Mouse (Mus musculus): ENCODE data around the gene Gpr183.
A peak's percentile ranks its signal among the peaks of the same experiment; 100 is the strongest.

Gpr183 gene

DNA sequence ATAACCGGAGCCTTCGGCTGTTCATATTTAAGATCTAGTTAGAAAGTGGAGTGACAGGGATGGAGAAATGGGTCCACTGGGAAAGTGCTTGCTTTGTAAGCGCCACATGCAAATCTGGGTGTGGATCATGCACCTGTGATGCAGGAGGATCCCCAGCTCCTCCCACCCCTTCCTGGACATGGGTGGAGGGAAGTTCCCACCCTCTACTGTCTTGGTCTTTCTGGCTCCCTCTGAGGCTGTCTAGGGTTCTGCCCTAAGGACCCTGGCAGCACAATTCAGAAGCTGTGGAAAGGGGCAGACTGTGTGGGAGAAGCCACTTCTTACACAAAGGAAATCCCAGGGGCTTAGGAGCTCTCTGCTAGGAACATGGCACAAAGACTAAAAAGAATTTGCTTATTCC is 33.4 kb downstream of the Gpr183 start:
- no peak for DNase-seq (ENCODE audit: low read depth, low spot score)

DNA sequence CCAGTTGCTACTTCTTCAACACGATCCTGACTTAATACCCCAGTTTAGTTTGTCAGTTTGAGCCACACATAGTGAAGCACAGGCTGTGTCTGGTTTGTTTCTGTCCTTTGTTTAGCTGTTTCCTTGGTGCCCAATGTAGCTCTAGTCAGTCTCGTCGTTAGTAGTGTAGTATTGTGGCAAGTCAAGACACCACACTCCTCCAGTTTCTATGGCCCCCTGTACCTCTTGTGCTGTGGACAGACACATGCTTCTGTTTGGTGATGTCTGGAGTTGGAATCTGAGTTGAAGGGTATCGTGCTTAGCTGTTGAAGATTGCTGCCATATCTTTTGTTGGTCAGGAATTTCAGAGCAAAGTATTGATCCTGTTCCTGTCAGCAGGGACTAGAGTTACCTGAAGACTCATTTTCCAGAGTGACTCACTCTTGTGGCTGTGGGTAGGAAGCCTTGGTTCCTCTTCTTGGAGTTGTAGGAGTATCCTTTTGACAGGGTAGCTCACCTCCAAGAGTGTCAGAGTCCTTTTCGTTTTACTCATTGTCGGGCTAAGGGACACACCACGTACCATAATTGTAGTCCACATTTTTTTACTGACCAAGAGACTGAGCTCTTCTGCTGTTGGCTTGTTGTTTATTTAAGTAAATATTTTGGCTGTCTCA is 34.1 kb downstream of the Gpr183 start:
- DNase-seq (ENCODE audit: low read depth, low spot score) = no peak

DNA sequence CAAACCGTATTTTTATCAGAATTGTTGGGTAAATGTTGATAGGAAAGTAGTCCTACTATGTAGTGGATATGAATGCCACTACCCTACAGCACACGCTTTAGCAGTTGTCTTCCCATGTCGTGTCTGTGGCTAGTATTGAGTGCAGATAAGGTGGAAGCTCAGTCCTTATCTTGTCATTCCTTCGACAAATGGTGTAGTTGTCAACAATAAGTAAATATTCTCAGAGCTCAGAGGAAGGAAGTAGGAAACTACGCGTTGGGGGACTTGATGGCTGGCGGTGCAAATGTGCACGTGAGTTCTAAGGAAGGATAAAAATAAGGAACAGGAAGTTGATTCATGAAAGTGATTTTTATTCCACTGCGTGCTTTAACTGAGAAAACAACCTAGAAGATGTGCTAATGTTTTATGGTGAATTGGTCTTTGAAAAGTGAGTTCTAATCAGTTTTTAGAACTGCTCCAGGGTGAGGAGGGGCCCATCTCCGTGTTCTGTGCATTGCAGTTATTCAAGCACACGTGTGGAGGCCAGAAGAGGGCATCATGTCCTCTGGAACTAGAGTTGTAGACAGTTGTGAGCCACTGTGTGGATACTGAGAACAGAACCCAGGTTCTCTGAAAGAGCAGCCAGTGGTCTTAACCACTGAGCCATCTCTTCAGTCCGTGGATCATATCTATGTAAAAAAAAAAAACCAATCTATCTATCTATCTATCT is 35.6 kb downstream of the Gpr183 start:
- peak; percentile 51 for DNase-seq (ENCODE audit: low read depth, low spot score)

DNA sequence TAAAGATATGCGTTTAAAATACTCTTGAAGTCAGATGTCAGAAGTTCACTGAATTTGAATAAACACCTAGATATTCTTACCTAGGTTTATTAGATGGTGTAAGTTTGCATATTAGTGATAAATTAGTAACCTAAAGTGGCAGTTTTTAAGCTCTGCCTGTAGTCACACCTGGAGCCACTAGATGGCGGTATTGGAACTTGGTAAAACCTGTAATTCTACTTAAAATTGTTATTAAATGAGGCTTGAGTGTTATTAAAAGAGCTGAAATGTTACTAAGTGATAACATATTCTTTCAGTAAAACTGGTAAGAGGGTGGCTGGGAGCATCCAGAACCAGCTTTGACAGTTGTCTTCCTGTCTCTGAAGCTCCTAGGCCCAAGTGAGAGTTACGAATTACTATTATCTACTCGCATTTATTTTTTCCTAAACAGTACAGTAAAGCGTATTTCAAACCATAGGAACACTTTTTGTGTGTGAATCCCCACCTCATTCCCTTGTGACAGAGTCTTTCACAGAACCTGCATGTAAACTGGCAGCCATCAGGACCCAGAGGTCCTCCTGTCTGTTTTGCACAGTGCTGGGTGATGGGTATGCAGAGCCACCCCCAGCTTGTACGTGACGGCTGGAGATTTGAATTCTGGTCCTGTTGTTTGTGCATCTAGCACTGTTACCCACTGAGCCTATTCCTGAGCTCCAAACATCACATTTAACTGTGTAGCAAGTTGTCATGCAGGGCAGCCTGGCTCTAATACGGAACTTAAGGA is 36.4 kb downstream of the Gpr183 start:
- peak; percentile 47 for DNase-seq (ENCODE audit: low read depth, low spot score)

GRCm38 (mm10) chr14:121927451-121927850 is 37.5 kb downstream of the Gpr183 start:
- no peak for DNase-seq (ENCODE audit: low read depth, low spot score)

GRCm38 (mm10) chr14:121926901-121927300 is 38.1 kb downstream of the Gpr183 start:
- no peak for DNase-seq (ENCODE audit: low read depth, low spot score)

- DNase-seq (ENCODE audit: low read depth, low spot score) = no peak
Measured at GRCm38 (mm10) chr14:121924876-121925275, 40.1 kb downstream of the Gpr183 start.

GRCm38 (mm10) chr14:121922731-121923130 is 42.3 kb downstream of the Gpr183 start:
- no peak for DNase-seq (ENCODE audit: low read depth, low spot score)

DNA sequence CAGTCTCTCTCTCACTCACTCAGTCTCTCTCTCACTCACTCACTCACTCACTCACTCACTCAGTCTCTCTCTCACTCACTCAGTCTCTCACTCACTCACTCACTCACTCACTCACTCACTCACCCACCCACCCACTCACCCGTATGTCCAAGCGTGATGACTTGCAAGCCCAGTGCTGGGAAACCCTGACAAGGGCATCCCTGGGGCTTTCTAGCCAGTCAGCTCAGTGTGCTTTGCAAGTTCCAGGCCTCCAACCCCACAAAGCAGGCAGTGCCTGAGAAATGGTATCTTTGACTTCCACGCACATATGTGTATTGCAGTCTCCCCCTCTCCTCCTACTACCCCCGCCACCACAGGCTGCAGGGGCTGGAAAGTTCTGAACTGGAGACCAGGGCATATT is 43.0 kb downstream of the Gpr183 start:
- no peak for DNase-seq (ENCODE audit: low read depth, low spot score)

DNA sequence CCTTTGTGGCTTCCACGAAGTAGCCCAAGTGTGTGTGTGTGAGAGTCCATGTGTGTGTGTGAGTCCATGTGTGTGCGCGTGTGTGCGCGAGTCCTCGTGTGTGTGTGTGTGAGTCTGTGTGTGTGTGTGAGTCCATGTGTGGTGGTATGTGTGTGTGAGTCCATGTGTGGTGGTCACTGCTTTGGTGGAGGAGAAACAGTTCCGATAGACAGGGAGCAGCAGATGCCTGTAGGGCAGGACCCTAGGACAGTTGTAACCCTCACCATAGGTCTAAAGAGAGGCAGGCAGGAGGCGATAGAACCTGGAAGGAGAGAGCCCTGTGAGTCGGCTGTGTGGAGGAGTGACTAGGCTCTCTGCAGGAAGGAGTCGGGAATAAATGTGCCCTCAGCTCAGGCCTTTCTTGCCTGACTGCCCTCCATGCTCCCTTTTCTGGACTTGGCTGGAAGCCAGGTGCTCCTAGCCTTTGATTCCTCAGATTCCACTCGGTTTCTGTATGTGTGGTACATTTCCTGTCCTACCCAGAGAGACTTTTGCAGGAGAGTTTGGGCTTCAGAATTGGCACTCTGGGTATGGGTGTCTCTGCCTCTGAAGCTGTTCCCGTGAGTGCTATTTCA is 44.4 kb downstream of the Gpr183 start:
- no peak for DNase-seq (ENCODE audit: low read depth, low spot score)

- no peak for DNase-seq (ENCODE audit: low read depth, low spot score)
Measured at GRCm38 (mm10) chr14:121919752-121920151, 45.2 kb downstream of the Gpr183 start.

DNA sequence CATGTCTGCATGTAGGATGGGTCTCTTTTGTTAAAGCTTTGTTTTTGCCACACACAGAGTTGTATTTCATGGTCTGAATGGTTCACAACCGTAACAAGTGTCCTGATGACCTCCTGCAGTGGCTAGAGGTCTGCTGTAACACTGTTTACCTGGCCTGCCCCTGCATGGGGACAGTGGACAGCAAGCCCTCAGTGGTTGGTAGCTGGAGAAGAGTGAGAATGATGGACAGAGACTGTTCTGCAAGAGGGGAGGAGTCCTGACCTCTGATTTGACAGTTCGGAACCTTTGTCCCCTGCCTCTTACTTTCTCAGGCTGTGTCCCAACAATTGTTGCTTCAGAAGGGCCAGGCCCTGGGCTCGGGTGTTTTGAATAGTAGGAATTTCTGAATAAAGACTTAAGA is 46.7 kb downstream of the Gpr183 start:
- DNase-seq (ENCODE audit: low read depth, low spot score) = no peak

DNA sequence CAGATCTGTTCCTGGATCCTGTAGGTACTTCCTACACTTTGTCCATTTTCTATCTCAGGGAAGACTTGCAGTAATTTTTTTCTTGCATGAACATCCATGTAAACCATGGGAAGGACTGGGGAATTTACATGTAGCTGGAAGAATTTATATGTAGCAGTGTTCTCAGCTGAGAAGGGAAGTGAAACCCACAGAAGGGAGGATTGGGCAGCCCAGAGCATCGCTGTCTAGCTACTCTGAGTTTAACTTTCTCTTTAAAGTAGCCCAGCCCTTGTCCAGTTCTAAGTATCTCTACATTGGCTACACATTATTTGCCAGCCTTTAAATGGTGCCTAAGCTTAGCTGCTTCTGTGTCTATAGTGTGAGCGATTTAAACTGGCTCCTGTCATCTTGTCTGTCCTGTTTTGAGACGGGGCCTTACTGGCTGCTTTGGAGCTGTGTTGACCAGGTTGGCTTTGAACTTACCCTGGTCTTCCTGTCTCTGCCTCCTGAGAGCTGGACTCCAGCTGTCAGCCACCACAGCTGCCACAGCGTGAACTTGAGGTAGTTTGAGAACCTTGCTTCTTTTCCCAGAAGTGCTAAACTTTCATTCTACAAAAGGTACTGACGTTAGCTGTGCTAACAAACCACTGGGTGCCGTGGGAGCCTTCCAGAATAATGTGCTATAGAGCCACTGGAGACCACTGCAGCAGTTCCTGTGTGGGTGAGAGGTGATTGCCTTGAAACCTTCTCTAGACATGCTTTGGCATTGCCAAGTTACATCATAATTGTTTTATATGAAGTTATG is 48.5 kb downstream of the Gpr183 start:
- no peak for DNase-seq (ENCODE audit: low read depth, low spot score)

DNA sequence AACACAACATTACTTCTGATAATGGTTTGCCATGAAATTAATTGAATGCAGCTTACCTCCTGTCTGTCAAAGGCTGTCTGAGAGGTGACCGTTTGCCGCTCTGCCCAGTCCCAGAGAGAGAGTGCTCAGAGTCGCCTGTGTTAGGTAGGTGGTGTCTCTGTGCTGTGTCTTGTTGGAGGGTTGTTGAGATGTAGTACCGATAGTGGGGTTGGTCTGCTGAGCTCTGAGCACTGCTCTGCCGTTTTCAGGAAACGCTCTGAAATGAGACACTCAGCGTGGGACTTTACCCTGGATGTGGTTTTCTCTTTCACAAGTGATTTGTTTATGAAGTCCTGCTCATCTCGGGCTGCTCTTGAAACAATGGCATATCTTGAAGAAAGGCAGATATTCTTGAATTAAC is 49.4 kb downstream of the Gpr183 start, which contains the start of gene Gpr18:
Gene Gpr18, minus strand, starts transcription at position 161 of the 400 bp plus-strand sequence.
- no peak for DNase-seq (ENCODE audit: low read depth, low spot score)

DNA sequence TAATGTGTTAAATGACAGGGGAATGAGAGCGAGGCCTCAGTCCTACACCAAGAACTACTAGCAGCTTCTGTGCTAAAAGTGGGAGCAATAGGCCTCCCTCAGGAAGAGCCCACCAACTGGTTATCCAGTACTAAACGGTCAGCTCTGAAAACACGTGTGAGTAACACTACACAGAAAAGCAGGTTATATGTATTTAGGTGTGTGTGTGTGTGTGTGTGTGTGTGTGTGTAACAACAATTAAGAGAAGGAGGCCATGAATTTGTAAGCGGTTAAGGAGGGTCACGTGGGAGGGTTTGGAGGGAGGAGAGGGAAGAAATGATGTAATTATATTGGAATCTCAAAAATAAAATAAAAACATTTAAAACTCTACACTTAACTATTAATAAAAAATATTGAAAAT is 49.9 kb downstream of the Gpr183 start:
- no peak for DNase-seq (ENCODE audit: low read depth, low spot score)

DNA sequence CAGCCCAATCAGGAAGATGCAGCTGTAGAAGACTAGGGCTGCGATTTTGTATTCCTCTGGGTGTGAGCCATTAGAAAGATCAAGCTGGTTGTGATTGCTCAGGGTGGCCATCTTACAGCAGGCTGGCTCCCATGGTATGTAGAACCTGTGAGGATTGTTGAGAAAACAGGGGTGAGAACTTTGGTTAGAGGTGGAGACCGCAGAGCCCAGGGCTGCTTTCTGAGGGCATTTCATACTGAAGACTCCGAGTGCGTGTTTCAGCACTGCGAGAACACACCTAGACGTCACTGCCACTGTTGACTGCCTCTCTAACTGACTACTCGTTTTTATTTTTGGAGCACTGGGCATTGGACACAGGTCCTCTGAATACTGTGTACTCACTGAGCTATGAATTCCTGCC is 52.5 kb downstream of the Gpr183 start:
- DNase-seq (ENCODE audit: low read depth, low spot score) = no peak

GRCm38 (mm10) chr14:121909868-121910267 is 55.1 kb downstream of the Gpr183 start:
- DNase-seq (ENCODE audit: low read depth, low spot score) = no peak

- DNase-seq (ENCODE audit: low read depth, low spot score) = no peak
Measured at GRCm38 (mm10) chr14:121906992-121907681, 57.9 kb downstream of the Gpr183 start.

DNA sequence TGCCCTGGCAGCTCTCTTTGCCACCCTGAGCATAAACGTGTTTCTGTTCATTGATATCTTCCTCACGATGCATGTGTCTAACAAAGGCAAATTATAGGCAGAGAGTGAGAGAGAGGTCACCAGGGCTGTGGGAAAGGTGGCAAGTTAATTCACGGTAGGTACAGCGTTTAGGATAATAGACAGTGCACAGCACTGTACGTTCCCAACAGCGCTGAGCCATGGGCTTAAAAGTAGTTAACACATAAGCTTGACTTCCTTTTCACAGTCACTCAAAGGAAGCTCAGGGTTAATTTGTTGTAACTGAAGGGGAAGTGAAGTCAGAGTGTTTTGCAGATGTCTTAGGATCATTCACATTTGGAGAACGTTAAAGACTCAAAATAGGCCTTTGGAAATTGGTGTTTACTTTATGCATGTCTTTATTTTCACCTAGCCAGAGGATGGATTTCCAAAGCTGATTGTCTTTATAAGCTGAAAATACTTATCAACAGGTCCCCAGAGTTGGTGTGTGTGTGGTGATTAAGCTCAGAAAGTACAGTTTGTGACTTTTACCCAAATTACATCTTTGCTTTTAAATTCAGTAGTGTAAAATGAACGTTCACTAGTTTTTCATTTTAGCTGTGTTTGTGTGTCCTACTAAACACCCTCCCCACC is 58.5 kb downstream of the Gpr183 start:
- no peak for DNase-seq (ENCODE audit: low read depth, low spot score)

GRCm38 (mm10) chr14:121904754-121905153 is 60.2 kb downstream of the Gpr183 start:
- no peak for DNase-seq (ENCODE audit: low read depth, low spot score)

Measured in skeletal muscle tissue, adult 2 months (tissue).